Mouse (Mus musculus) gastrocnemius, postnatal 4 days (tissue): ENCODE measurements around the gene Mzf1. TPM values are rescaled to one million over a fixed set of nuclear protein-coding genes. Genes with fewer than 3 reads are reported as not detected.
"Not testable (repeated sequence)": the region's sequence is repeated elsewhere in the genome, so short reads cannot be mapped to it uniquely, and the experiment has no call there.

Experiments
- DNase-seq, 2 experiments: peaks; one replicate each; pipeline ENCODE4 v3.0.0; 2021 to 2022; ENCODE audit warnings: low spot score in 2 of 2, mixed read lengths in 2 of 2
- long read RNA-seq, 2 experiments: library from polyadenylated mRNA; stranded (forward); transcript quantifications; one replicate each; pipeline ENCODE4 v2.0.0; 2021
- total RNA-seq, 2 experiments: library from RNA; stranded (reverse); gene quantifications; 2 replicates each; pipeline ENCODE4 v1.2.3; 2021

Mzf1 gene
- 1 to 10 TPM; 1.6 to 1.8 TPM for total RNA-seq
- long read RNA-seq, experiment 1, full-length matches to known transcripts: 3 of 6 reads
- long read RNA-seq, experiment 1, partial matches to known transcripts: 3 of 6 reads
- long read RNA-seq, experiment 1, other reads (novel, unspliced or antisense): 0 of 6 reads
- long read RNA-seq, experiment 2, partial matches to known transcripts: 2 of 6 reads
- long read RNA-seq, experiment 2, other reads (novel, unspliced or antisense): 4 of 6 reads

GRCm38 (mm10) chr7:13054287-13055010 lies at the start of gene Mzf1:
TSS of gene Mzf1 (minus strand) at chr7:13054764.
- DNase-seq: peak; percentile 71 to 90

- DNase-seq: no peak
These were observed 40.5 kb upstream of the Mzf1 start, which contains the start of gene Vmn1r85 for GRCm38 (mm10) chr7:13095073-13095472. TSS of gene Vmn1r85 (minus strand) at chr7:13095173.

- DNase-seq: no peak
These were observed 17.7 kb upstream of the Mzf1 start for GRCm38 (mm10) chr7:13072293-13072692.

- not testable (repeated sequence) for DNase-seq
These were observed 8.8 kb upstream of the Mzf1 start for GRCm38 (mm10) chr7:13063399-13063798.

GRCm38 (mm10) chr7:13059536-13059935 lies 5.0 kb upstream of the Mzf1 start:
- DNase-seq: no peak

GRCm38 (mm10) chr7:13056913-13057700 lies 2.5 kb upstream of the Mzf1 start:
- no peak for DNase-seq

GRCm38 (mm10) chr7:13053961-13054286 lies 640 bp downstream of the Mzf1 start:
- DNase-seq: no peak

GRCm38 (mm10) chr7:13053501-13053900 lies 1.1 kb downstream of the Mzf1 start:
- DNase-seq: no peak

GRCm38 (mm10) chr7:13053001-13053400 lies 1.6 kb downstream of the Mzf1 start:
- no peak for DNase-seq

- no peak for DNase-seq
These were observed 8.5 kb downstream of the Mzf1 start for GRCm38 (mm10) chr7:13046084-13046483.

GRCm38 (mm10) chr7:13044254-13044625 lies 10.3 kb downstream of the Mzf1 start:
- DNase-seq: no peak

GRCm38 (mm10) chr7:13043445-13044253 lies 10.9 kb downstream of the Mzf1 start:
- peak in 1 of 2 experiments; percentile 33 for DNase-seq

GRCm38 (mm10) chr7:13043120-13043444 lies 11.5 kb downstream of the Mzf1 start:
- no peak for DNase-seq

GRCm38 (mm10) chr7:13042511-13042910 lies 12.1 kb downstream of the Mzf1 start:
- DNase-seq: no peak

- no peak for DNase-seq
These were observed 13.3 kb downstream of the Mzf1 start for GRCm38 (mm10) chr7:13041256-13041655.

- no peak for DNase-seq
These were observed 15.4 kb downstream of the Mzf1 start for GRCm38 (mm10) chr7:13039181-13039580.

GRCm38 (mm10) chr7:13038621-13039169 lies 15.9 kb downstream of the Mzf1 start:
- no peak for DNase-seq

- peak; percentile 99 for DNase-seq
These were observed 16.5 kb downstream of the Mzf1 start, which contains the start of gene Ube2m for GRCm38 (mm10) chr7:13037901-13038555. TSS of gene Ube2m (minus strand) at chr7:13038275.

GRCm38 (mm10) chr7:13037366-13037765 lies 17.2 kb downstream of the Mzf1 start:
- no peak for DNase-seq

- DNase-seq: no peak
These were observed 17.8 kb downstream of the Mzf1 start for GRCm38 (mm10) chr7:13036806-13037205.
